Mouse (Mus musculus): ENCODE results near the gene Tmcc2.

The Tmcc2 gene

GRCm38 (mm10) chr1:132311174-132311859 is 79.8 kb downstream of the Tmcc2 start:
- DNase-seq, result no peak

- no peak for DNase-seq
Observed at GRCm38 (mm10) chr1:132310754-132311153, 80.3 kb downstream of the Tmcc2 start.

- DNase-seq, result no peak
Observed at GRCm38 (mm10) chr1:132308674-132309073, 82.4 kb downstream of the Tmcc2 start.

GRCm38 (mm10) chr1:132307962-132308361 is 83.1 kb downstream of the Tmcc2 start:
- DNase-seq, result no peak

GRCm38 (mm10) chr1:132306808-132307207 is 84.3 kb downstream of the Tmcc2 start:
- no peak for DNase-seq
